Mouse (Mus musculus) hindbrain, embryonic 10.5 days (tissue): ENCODE measurements around the gene Sympk. TPM values are rescaled to one million over a fixed set of nuclear protein-coding genes. Genes with fewer than 3 reads are reported as not detected.
A peak's percentile ranks its signal among the peaks of the same experiment; 100 is the strongest.

ENCODE experiments used
- DNase-seq: peaks from one replicate; pipeline ENCODE4 v3.0.0-alpha.2; 2017; ENCODE audit warnings: low spot score
- H3K27ac ChIP-seq: fragments of 300-500 bp; sonication (generic); 2 replicates; pipeline ENCODE4 v1.5.1; 2016; ENCODE audit warnings: mild to moderate bottlenecking, moderate library complexity
- H3K27me3 ChIP-seq: fragments of 300-500 bp; sonication (generic); 2 replicates; pipeline ENCODE4 v1.6.1; 2016; ENCODE audit warnings: mild to moderate bottlenecking; ENCODE audit not compliant: poor library complexity, insufficient read depth, severe bottlenecking
- H3K36me3 ChIP-seq: fragments of 300-500 bp; sonication (generic); 2 replicates; pipeline ENCODE4 v1.6.1; 2016; ENCODE audit warnings: mild to moderate bottlenecking, moderate library complexity
- H3K4me1 ChIP-seq: fragments of 300-500 bp; sonication (generic); replicated peaks from 2 replicates; pipeline ENCODE4 v1.6.1; 2016; ENCODE audit warnings: mild to moderate bottlenecking
- H3K4me3 ChIP-seq: fragments of 300-500 bp; sonication (generic); 2 replicates; pipeline ENCODE4 v1.5.1; 2016; ENCODE audit warnings: mild to moderate bottlenecking, moderate library complexity
- H3K9me3 ChIP-seq: fragments of 300-500 bp; sonication (generic); 2 replicates; pipeline ENCODE4 v1.6.1; 2016; ENCODE audit warnings: mild to moderate bottlenecking, moderate library complexity
- WGBS: fragments of 180-500 bp; shearing (Covaris S2); methylation state at CpG from one replicate; pipeline ENCODE4 v1.1.7; 2016; 5-methylcytosine and 5-hydroxymethylcytosine counted together
- polyA plus RNA-seq: library from polyadenylated mRNA; unstranded; fragments of >200 nt; fragmentation: Nextera tagmentation; extraction: Ambion mirVana; gene quantifications from 2 replicates; pipeline ENCODE4 v1.2.1, GENCODE M21; 2016

Gene Sympk
- polyA plus RNA-seq, 1 experiment from 2014 or later: 57.2 TPM

GRCm38 (mm10) chr7:19046286-19047069 is 22.3 kb downstream of the Sympk start:
- H3K27ac ChIP-seq: no peak overlapping the region
- DNase-seq: no peak
- no peaks in the 10 kb centered on the region for H3K9me3 ChIP-seq
- H3K27me3 ChIP-seq: no peaks in the 10 kb centered on the region
- H3K36me3 ChIP-seq: peaks cover 99% of the 10 kb centered on the region
- H3K4me3 ChIP-seq: no peak overlapping the region
- H3K4me1 ChIP-seq: no peaks in the 10 kb centered on the region
- WGBS: 95% methylated on average over 11 of the region's 11 CpGs

DNA sequence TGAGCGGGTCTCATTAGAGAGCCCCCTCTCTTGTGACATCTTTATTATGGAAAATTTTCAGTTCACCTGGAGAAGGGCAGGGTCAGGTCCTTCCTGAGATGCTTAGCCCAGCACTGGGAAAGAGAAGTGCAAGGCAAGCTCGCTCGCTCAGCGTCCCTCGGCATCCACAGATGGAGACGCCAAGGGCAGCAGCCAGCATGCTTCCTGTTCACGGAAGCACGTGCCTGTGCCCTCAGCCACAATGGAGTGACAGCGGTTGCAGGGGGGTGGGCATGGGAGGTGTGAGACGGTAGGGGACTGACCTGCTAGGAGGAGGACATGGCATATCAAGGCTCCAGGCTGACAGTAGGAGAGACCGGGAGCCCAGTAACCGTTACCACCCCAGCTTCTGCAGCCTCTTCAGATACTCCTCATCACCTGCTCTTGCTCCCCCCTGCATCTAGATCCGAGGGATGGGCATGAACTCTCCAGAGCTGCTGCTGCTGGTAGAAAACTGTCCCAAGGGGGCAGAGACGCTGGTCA is 23.9 kb downstream of the Sympk start:
- WGBS: 90% methylated on average over 14 of the region's 14 CpGs
- Histone ChIP-seq H3K4me1 (no peaks in the 10 kb centered on the region), H3K4me3 (no peak overlapping the region), H3K36me3 (peaks cover 99% of the 10 kb centered on the region), H3K27ac (no peak overlapping the region), H3K27me3 (no peaks in the 10 kb centered on the region), H3K9me3 (no peaks in the 10 kb centered on the region)
- DNase-seq: no peak

DNA sequence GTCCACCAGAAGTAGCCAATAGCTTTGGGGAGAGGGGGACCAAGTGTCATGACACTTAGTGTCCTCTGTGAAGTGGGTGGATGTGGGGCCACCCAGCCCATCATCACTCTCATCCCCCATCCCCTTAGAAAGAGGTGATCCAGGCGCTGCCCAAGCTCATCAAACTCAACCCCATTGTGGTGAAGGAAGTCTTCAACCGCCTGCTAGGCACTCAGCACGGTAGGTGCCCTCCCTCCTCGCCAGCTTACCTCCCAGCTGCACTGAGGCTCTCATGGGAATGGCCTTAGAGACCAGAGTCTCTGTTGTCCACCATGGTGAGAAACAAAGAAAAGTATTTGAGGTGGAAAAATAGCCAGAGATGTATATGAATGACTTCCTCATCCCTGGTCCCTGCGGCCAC is 25.1 kb downstream of the Sympk start:
- Histone ChIP-seq H3K36me3 (peaks cover 99% of the 10 kb centered on the region), H3K9me3 (no peaks in the 10 kb centered on the region)

GRCm38 (mm10) chr7:19050172-19050571 is 26.0 kb downstream of the Sympk start:
- H3K9me3 ChIP-seq: no peaks in the 10 kb centered on the region; the same call in 1 of the 2 replicates
- no peak overlapping the region for H3K4me3 ChIP-seq
- 88% methylated on average over 8 of the region's 8 CpGs for WGBS
- H3K27me3 ChIP-seq: no peaks in the 10 kb centered on the region
- no peak for DNase-seq
- peaks cover 15% of the 10 kb centered on the region for H3K4me1 ChIP-seq
- H3K36me3 ChIP-seq: peaks cover 98% of the 10 kb centered on the region
- H3K27ac ChIP-seq: no peak overlapping the region

More for the DNA sequence above, 25.1 kb downstream of the Sympk start:
- WGBS: 92% methylated on average over 5 of the region's 5 CpGs
- Histone ChIP-seq H3K27ac (no peak overlapping the region), H3K4me3 (no peak overlapping the region), H3K4me1 (peaks cover 7% of the 10 kb centered on the region), H3K27me3 (no peaks in the 10 kb centered on the region)
- no peak for DNase-seq

- 67% methylated on average over 4 of the region's 4 CpGs for WGBS
- H3K36me3 ChIP-seq: peaks cover 91% of the 10 kb centered on the region
- no peak overlapping the region for H3K27ac ChIP-seq
- H3K4me1 ChIP-seq: peaks cover 15% of the 10 kb centered on the region
- no peak for DNase-seq
- H3K4me3 ChIP-seq: no peak overlapping the region
- H3K9me3 ChIP-seq: no peaks in the 10 kb centered on the region; the same call in 1 of the 2 replicates
- no peaks in the 10 kb centered on the region for H3K27me3 ChIP-seq
These were observed 27.0 kb downstream of the Sympk start for GRCm38 (mm10) chr7:19051161-19051560.

DNA sequence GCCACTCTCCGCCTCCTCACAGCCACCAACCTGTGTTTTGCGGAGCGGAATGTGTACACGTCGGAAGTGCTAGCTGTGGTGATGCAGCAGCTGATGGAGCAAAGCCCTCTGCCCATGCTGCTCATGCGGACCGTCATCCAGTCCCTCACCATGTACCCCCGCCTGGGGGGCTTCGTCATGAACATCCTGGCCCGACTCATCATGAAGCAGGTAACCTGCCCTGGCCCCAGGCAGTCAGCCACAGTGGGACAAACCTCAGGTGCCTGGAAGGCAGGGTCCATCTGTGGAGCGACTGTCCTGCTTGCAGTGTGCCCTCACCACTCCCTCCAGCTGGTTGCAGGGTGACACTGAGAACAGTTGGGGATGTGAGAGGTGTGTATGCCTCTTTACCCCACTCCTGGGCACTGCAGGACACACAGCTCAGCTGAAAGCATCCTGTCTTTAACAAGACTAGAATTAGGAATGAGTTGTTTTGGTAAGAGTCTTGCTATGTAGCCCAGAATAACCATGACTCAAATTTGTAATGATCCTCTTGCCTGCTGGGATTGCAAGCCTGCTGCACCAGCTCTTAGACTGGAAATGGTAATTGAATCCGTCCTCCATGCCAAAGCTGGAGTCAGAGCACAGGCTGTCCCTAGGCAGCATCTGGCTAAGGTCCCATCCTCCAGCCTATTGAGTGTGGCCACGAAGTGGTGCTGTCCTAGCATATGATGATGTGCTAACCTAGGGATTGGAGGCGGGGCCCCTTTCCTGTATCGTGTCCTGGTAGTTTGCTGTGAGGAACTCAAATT is 28.4 kb downstream of the Sympk start:
- WGBS: 88% methylated on average over 15 of the region's 15 CpGs
- no peak for DNase-seq
- H3K4me1 ChIP-seq: peaks cover 15% of the 10 kb centered on the region
- no peaks in the 10 kb centered on the region; the same call in 1 of the 2 replicates for H3K9me3 ChIP-seq
- H3K27me3 ChIP-seq: no peaks in the 10 kb centered on the region
- peaks cover 83% of the 10 kb centered on the region for H3K36me3 ChIP-seq
- H3K4me3 ChIP-seq: no peak overlapping the region
- H3K27ac ChIP-seq: no peak overlapping the region

DNA sequence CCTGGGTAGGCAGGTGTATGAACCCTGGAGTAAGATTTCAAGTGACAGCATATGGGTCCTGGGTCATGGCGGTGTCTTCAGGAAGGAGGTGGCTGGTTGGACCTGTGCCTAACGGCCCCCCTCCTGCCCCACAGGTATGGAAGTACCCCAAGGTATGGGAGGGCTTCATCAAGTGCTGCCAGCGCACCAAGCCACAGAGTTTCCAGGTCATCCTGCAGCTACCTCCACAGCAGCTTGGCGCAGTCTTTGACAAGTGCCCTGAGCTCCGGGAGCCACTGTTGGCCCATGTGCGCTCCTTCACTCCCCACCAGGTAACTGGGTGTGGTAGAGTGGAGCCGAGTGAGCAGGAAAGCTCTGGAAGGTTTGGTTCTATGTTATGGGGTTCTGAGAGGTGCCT is 29.0 kb downstream of the Sympk start:
- Histone ChIP-seq H3K36me3 (peaks cover 77% of the 10 kb centered on the region), H3K4me3 (no peak overlapping the region), H3K27me3 (no peaks in the 10 kb centered on the region), H3K4me1 (peaks cover 15% of the 10 kb centered on the region), H3K27ac (no peak overlapping the region), H3K9me3 (no peaks in the 10 kb centered on the region; the same call in 1 of the 2 replicates)
- WGBS: 89% methylated on average over 7 of the region's 7 CpGs
- no peak for DNase-seq

GRCm38 (mm10) chr7:19054047-19054776 is 30.0 kb downstream of the Sympk start, which contains the start of gene Rsph6a:
Gene Rsph6a (plus strand): TSS chr7:19054690.
- Histone ChIP-seq H3K27me3 (no peaks in the 10 kb centered on the region), H3K27ac (peak within 1 kb of the TSS; percentile 57)

DNA sequence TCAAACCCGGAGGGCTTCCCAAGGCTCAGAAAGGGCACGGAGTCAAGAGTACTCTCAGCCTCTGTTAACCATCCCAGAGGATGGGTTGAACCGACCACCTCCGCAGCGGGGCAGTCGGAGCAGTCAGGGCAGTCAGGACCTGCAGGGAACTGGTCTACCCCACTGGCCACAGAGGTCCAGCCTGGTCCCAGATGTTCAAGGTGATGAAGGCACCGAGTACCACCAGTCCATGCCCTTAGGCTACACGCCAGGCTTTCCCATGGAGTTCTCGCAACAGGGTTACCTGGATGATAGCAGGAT is 30.6 kb downstream of the Sympk start:
- Histone ChIP-seq H3K27me3 (no peaks in the 10 kb centered on the region), H3K4me1 (peaks cover 15% of the 10 kb centered on the region), H3K4me3 (peak overlapping the region; percentile 43), H3K27ac (peak overlapping the region; percentile 57), H3K36me3 (peaks cover 61% of the 10 kb centered on the region), H3K9me3 (no peaks in the 10 kb centered on the region; the same call in 1 of the 2 replicates)
- 58% methylated on average over 9 of the region's 9 CpGs for WGBS
- no peak for DNase-seq

More at GRCm38 (mm10) chr7:19054047-19054776, 30.0 kb downstream of the Sympk start, which contains the start of gene Rsph6a:
- H3K4me1 ChIP-seq: peaks cover 15% of the 10 kb centered on the region
- 27% methylated on average over 33 of the region's 33 CpGs for WGBS
- DNase-seq: peak; percentile 80
- no peaks in the 10 kb centered on the region; the same call in 1 of the 2 replicates for H3K9me3 ChIP-seq
- H3K4me3 ChIP-seq: peak within 1 kb of the TSS; percentile 43
- peaks cover 66% of the 10 kb centered on the region for H3K36me3 ChIP-seq

GRCm38 (mm10) chr7:19055108-19055507 is 30.9 kb downstream of the Sympk start:
- DNase-seq: no peak
- Histone ChIP-seq H3K27me3 (no peaks in the 10 kb centered on the region), H3K27ac (no peak overlapping the region), H3K9me3 (no peaks in the 10 kb centered on the region; the same call in 1 of the 2 replicates), H3K4me1 (peaks cover 15% of the 10 kb centered on the region), H3K36me3 (peaks cover 57% of the 10 kb centered on the region), H3K4me3 (no peak overlapping the region)
- 91% methylated on average over 8 of the region's 8 CpGs for WGBS

DNA sequence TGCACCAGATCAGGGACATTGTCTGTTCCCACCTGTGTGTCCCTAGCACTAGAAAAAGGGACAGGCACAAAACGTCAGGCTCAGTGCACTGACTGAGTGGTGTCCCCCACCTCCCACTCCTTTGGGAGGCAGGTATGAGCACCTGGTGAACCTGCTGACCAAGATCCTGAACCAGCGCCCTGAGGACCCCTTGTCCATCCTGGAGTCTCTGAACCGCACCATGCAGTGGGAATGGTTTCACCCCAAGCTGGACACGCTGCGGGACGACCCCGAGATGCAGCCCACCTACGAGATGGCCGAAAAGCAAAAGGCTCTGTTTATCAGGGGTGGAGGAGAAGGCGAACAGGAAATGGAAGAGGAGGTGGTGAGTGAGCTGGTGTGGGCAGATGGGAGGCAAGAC is 33.2 kb downstream of the Sympk start:
- peaks cover 34% of the 10 kb centered on the region for H3K36me3 ChIP-seq

DNA sequence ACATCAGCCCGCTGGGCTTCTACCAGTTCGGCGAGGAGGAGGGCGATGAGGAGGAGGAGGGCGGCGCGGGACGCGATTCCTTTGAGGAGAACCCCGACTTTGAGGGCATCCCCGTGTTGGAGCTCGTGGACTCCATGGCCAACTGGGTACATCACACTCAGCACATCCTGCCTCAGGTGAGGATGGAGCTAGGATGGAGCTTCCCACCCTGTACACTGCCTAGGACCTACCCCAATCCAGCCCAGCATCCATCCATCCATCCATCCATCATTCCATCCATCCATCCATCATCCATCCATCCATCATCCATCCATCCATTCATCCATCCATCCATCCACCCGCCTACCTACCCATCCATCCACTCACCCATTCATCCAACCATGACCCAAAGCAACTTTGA is 41.7 kb downstream of the Sympk start:
- no peak for DNase-seq
- H3K27ac ChIP-seq: no peak overlapping the region
- no peak overlapping the region for H3K4me3 ChIP-seq
- 47% methylated on average over 13 of the region's 13 CpGs for WGBS
- no peaks in the 10 kb centered on the region for H3K4me1 ChIP-seq
- no peaks in the 10 kb centered on the region for H3K36me3 ChIP-seq
- H3K9me3 ChIP-seq: peaks cover 9% of the 10 kb centered on the region; the same call in 1 of the 2 replicates
- peaks cover 47% of the 10 kb centered on the region for H3K27me3 ChIP-seq

More for the DNA sequence above, 33.2 kb downstream of the Sympk start:
- peaks cover 15% of the 10 kb centered on the region for H3K4me1 ChIP-seq
- DNase-seq: no peak
- no peaks in the 10 kb centered on the region for H3K27me3 ChIP-seq
- no peak overlapping the region for H3K27ac ChIP-seq
- no peak overlapping the region for H3K4me3 ChIP-seq
- WGBS: 87% methylated on average over 10 of the region's 10 CpGs
- no peaks in the 10 kb centered on the region; the same call in 1 of the 2 replicates for H3K9me3 ChIP-seq
